Mouse (Mus musculus): ENCODE measurements around the gene Tnfaip8l2.
"Not testable (repeated sequence)": the region's sequence is repeated elsewhere in the genome, so short reads cannot be mapped to it uniquely, and the experiment has no call there.

Gene Tnfaip8l2

GRCm38 (mm10) chr3:95124246-95124645 is 17.9 kb downstream of the Tnfaip8l2 start, which contains the start of gene Tmod4:
Gene Tmod4, plus strand, starts transcription at chr3:95124476.
- in situ Hi-C loops (cut with MboI; ENCODE audit: low sequenced_read_pairs) = no loop called here

DNA sequence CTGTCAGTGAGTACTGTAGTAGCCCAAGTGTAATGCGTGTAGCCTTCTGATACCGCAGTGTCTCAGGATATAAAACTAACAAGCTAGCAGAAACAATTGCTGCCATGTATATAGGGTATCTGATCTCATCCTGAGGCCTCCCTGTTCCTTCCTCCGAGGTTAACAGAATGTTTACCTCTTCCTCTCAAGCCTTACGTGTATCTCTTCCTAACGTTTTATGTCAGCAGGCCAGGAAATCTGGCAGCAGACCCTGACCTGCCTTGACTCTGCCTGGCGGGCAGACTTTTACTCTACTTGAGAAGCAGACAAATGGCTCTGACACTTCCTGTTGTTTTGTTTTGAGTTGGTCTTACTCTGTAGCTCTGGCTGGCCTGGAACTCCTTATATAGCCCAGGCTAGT is 20.6 kb downstream of the Tnfaip8l2 start:
- in situ Hi-C loops (cut with MboI; ENCODE audit: low sequenced_read_pairs) = no loop called here

DNA sequence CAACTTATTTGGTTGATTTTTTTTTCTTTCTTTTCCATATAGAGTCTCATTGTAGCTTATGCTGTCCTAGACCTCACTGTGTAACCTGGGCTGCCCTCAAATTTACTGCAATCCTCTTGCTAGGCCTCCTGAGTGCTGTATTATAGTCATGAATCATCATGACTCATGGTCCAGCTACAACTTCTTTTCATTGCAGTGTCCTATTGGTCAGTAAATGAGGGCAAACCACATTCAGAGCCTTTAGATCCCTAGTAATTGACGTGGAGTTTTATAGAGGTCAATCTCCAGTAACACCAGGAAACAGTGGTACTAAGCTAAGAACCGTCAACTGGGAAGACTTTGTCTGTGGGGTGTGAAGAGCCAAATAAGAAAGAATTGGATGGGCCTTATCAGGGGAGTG is 24.4 kb downstream of the Tnfaip8l2 start:
- in situ Hi-C loops (cut with MboI; ENCODE audit: low sequenced_read_pairs) = no loop called here

- in situ Hi-C loops (cut with MboI; ENCODE audit: low sequenced_read_pairs) = no loop called here
Observed at GRCm38 (mm10) chr3:95112760-95113159, 29.4 kb downstream of the Tnfaip8l2 start.

DNA sequence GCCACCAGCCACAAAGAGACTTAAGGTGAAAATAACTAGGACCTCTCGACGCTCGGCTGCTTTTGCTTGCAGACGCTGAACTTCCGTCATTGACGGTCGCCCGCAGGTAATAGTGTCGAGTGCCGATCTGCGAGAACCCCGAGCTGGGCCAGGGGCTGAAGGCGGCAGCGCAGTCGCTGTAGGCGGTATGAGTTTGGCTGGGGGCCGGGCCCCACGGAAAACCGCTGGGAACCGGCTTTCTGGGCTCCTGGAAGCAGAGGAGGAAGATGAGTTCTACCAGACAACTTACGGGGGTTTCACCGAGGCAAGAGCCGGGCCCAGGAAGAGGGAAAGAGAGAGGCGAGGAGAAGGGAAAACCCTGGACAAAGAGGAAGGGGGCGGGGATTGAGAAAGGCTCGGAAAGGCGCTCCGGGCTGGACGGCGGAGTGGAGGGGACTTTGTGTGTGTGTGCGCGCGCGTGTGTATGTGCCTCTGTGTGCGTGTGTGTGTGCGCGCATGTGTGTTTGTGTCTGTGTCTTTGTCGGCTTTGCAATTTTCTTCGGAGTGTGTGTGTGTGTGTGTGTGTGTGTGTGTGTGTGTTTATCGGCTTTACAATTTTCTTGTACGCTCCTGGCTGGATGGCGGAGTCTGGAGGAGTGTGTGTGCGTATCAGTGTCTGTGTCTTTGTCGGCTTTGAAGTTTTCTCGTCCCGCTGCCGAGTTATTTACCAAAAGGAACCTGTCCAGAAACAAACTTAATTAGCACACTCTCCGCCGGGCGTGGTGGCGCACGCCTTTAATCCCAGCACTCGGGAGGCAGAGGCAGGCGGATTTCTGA is 31.0 kb downstream of the Tnfaip8l2 start, which contains the start of gene Vps72:
Vps72 (plus strand) TSS at position 112 of the 816 bp plus-strand sequence.
- in situ Hi-C loops (cut with MboI; ENCODE audit: low sequenced_read_pairs) = no loop called here

DNA sequence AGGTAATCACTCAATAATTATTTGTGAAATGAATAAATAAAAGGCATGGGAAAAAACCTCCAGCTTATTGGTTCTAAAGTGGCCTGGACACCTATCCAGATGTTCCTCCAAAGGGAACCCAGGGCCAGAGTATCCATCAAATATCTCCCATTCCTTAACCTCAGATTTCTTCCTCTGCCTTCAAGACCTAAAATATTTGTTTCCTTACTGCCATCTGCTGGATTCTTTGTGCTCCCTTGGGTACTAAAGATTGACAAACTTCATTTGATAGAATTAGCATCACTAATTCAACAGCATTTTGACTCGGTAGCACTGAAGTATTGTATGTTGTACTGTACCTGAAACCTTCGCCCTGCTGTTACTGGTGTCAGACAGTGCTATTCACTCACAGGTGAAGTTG is 34.3 kb downstream of the Tnfaip8l2 start:
- in situ Hi-C loops (cut with MboI; ENCODE audit: low sequenced_read_pairs) = no loop called here

DNA sequence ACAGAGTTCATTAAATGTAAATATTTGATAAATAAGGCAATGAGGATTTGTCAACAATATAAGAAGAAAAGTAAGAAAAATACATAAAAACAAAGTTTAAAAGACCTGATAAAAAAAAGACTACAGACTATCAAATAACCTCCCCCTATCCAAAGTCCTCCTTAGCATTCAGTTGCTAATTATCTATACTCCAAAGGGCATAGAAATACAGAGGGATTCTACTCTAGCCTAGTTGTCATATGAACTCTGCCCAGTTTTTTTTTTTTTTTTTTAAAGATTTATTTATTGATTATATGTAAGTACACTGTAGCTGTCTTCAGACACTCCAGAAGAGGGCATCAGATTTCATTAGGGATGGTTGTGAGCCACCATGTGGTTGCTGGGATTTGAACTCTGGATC is 34.9 kb downstream of the Tnfaip8l2 start:
- in situ Hi-C loops (cut with MboI; ENCODE audit: low sequenced_read_pairs) = not testable (repeated sequence)

DNA sequence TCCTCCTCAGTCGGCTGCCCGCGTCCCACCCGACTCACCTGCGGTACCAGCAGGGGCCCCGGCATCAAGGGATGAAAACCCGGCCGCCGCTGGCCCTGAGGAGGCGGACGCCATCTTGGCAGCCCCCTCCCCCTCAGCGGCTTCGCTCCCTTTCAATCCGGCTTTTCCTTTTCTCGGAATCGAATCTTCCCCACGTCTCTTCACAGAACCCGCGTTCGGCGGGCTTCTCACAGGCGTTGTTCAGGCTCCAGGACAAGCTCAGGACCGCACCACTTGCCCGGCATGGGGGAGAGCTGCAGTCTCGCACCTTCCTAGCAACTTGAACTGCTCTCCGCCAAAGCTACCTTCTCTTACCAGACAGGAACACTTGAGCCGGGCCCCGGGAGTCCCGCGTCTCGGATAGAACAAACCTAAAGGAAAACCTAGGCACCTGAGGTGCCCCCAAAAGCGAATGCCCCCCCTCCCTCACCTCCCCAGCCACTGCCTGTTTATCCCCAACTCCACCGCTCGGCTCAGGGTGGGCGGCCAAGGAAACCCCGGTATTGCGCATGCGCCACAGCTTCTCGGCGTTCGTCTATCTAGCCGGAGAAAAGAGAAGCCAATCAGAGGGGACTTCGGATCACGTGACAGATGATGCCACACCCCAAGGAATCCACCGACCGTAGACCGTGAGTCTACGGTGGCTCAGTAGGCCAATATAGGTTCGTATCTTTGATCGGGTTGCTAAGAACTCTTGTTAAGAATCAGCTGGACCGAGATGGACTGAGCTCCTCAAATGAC is 35.6 kb downstream of the Tnfaip8l2 start, which contains the start of gene Pip5k1a:
Pip5k1a (minus strand) TSS at position 593 of the 780 bp plus-strand sequence.
- in situ Hi-C loops (cut with MboI; ENCODE audit: low sequenced_read_pairs) = no loop called here

GRCm38 (mm10) chr3:95105586-95106337 is 36.4 kb downstream of the Tnfaip8l2 start:
- in situ Hi-C loops (cut with MboI; ENCODE audit: low sequenced_read_pairs) = no loop called here

DNA sequence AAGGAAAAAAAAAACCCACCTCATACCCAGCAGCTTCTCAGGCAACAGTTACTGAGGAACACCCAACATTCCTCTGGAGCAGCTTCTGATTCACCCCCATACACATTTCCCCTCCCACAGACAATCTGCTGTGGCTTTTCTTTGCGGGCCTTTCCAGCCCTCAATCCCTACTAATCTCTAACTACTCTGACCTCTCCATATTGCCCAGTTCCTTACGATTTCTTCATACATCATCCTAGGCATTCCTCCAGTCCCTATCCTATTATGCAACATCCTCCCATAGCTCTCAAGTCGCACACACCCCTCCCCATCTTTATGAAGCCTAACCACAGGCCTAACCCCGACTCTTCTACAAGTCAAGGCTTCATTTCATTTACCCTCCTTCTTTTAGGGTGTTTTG is 37.0 kb downstream of the Tnfaip8l2 start:
- in situ Hi-C loops (cut with MboI; ENCODE audit: low sequenced_read_pairs) = no loop called here

GRCm38 (mm10) chr3:95100854-95101253 is 41.3 kb downstream of the Tnfaip8l2 start:
- in situ Hi-C loops (cut with MboI; ENCODE audit: low sequenced_read_pairs) = no loop called here
